Mouse (Mus musculus) megakaryocyte, embryonic 14.5 days (primary cell): ENCODE data around the gene Cept1.

Experiments used
- FLI1 ChIP-seq: IDR thresholded peaks from 2 replicates; pipeline ENCODE4 v1.6.1; 2012; ENCODE audit warnings: low read length, inconsistent platforms, mixed read lengths
- GATA1 ChIP-seq: IDR thresholded peaks from 3 replicates; pipeline ENCODE4 v1.6.1; 2012; ENCODE audit warnings: mixed read lengths, low read length, inconsistent platforms, borderline replicate concordance

DNA sequence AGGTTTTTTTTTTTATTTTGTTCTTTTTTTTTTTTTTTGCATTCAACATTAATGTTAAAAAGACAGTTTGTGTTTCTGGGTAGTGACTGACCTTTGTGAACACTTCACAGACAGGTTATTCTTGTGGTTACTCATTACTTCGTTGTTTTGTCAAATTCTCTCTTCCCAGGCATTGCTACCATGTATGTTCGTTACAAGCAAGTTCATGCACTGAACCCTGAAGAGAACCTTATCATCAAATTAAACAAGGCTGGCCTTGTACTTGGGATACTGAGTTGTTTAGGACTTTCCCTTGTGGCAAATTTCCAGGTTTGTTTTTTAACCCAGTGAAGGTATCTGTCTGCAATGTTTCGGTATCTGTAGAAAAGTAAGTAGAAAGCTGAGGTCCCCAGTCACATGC lies 18.3 kb upstream of the Cept1 start:
- TF ChIP-seq GATA1 (no peak), FLI1 (no peak)
